Comparison of ENCODE assay signal across 10 mouse cellular contexts in genomic region chr13:30981666-30982065, GRCm38 (mm10). TPM values are rescaled to one million over a fixed set of nuclear protein-coding genes. Genes with fewer than 3 reads are reported as not detected.
DNase-seq lines count a peak whose midpoint lies in the region; ATAC-seq and TF ChIP-seq lines count a peak whose summit lies in the region.
"Had no signal": no experiment of that assay in that cellular context is flagged by ENCODE, and none has a peak within 500 bp of the region (broad histone marks: within the 10 kb centered on the region; RNA-seq: fewer than 3 reads in every experiment).

No protein-coding gene starts in this region.

- no peaks in the 10 kb centered on the region for H3K9me3 ChIP-seq in forebrain, postnatal 0 days (ENCODE audit: low read length)
- no peaks in the 10 kb centered on the region for H3K9me3 ChIP-seq in forebrain, embryonic 14.5 days (replicated peaks; ENCODE audit: control insufficient read depth, low read length)
- no peaks in the 10 kb centered on the region for H3K9me3 ChIP-seq in liver, postnatal 0 days (ENCODE audit: low read length)
- H3K9me3 ChIP-seq: hindbrain, embryonic 15.5 days had no signal

- H3K4me2 ChIP-seq in forebrain, postnatal 0 days (ENCODE audit: low read depth) = no peak overlapping the region
- no peak overlapping the region for H3K4me2 ChIP-seq in forebrain, embryonic 14.5 days (ENCODE audit: low read length)
- H3K4me2 ChIP-seq in liver, postnatal 0 days (ENCODE audit: low read depth, low read length) = no peak overlapping the region
- H3K4me2 ChIP-seq: hindbrain, embryonic 15.5 days had no signal

- H3K9ac ChIP-seq in forebrain, postnatal 0 days = no peak overlapping the region
- no peak overlapping the region for H3K9ac ChIP-seq in forebrain, embryonic 14.5 days (ENCODE audit: low read length)
- no peak overlapping the region for H3K9ac ChIP-seq in liver, postnatal 0 days (replicated peaks)
- H3K9ac ChIP-seq: hindbrain, embryonic 15.5 days had no signal

- no peak for ATAC-seq in forebrain, postnatal 0 days
- ATAC-seq in forebrain, embryonic 14.5 days = no peak
- peak; percentile 84 for ATAC-seq in erythroid progenitor cell, adult 5-6 weeks (replicated peaks; ENCODE audit: low FRiP score, poor library complexity, severe bottlenecking)
- ATAC-seq in liver, postnatal 0 days = 0 out of 2 replicates have a peak, but pooled peaks have one; percentile 43

- no peak overlapping the region for H3K27ac ChIP-seq in forebrain, postnatal 0 days (ENCODE audit: low read depth, low read length)
- H3K27ac ChIP-seq in forebrain, embryonic 14.5 days (ENCODE audit: low read depth, low read length) = no peak overlapping the region
- H3K27ac ChIP-seq in liver, postnatal 0 days (ENCODE audit: low read depth) = no peak overlapping the region
- H3K27ac ChIP-seq: hindbrain, embryonic 15.5 days had no signal

- 0 out of 2 replicates have a peak, but pooled peaks cover 4% of the 10 kb centered on the region for H3K4me1 ChIP-seq in forebrain, postnatal 0 days (ENCODE audit: insufficient read depth)
- H3K4me1 ChIP-seq in forebrain, embryonic 14.5 days (ENCODE audit: control insufficient read depth, insufficient read depth, low read length) = 0 out of 2 replicates have a peak, but pooled peaks cover 3% of the 10 kb centered on the region
- peaks cover 5% of the 10 kb centered on the region for H3K4me1 ChIP-seq in liver, postnatal 0 days (ENCODE audit: insufficient read depth)

- WGBS in forebrain, postnatal 0 days = 76% methylated on average over 1 of the region's 1 CpGs
- 86% methylated on average over 1 of the region's 1 CpGs for WGBS in forebrain, embryonic 14.5 days
- 36% methylated on average over 1 of the region's 1 CpGs for WGBS in liver, postnatal 0 days (ENCODE audit: insufficient replicate concordance)

- TF ChIP-seq EP300 in liver, postnatal 0 days (IDR thresholded peaks at IDR 0.05; ENCODE audit: low read depth) = no peak

- H3K4me3 ChIP-seq in forebrain, postnatal 0 days (ENCODE audit: low read depth, low read length) = no peak overlapping the region
- H3K4me3 ChIP-seq in forebrain, embryonic 14.5 days (ENCODE audit: low read depth, low read length) = no peak overlapping the region
- no peak overlapping the region for H3K4me3 ChIP-seq in liver, postnatal 0 days (ENCODE audit: low read depth, low read length)
- H3K4me3 ChIP-seq: hindbrain, embryonic 15.5 days; myocyte had no signal

- H3K36me3 ChIP-seq in forebrain, postnatal 0 days (ENCODE audit: insufficient read depth) = no peaks in the 10 kb centered on the region
- no peaks in the 10 kb centered on the region for H3K36me3 ChIP-seq in forebrain, embryonic 14.5 days (ENCODE audit: control insufficient read depth, insufficient read depth, low read length)
- H3K36me3 ChIP-seq in liver, postnatal 0 days (replicated peaks; ENCODE audit: insufficient read depth, low read length) = no peaks in the 10 kb centered on the region
- H3K36me3 ChIP-seq: hindbrain, embryonic 15.5 days had no signal

- no peak for DNase-seq in forebrain, postnatal 0 days
- DNase-seq in forebrain, embryonic 14.5 days (ENCODE audit: low spot score) = no peak
- peak; percentile 37 for DNase-seq in urinary bladder, postnatal 25 days (ENCODE audit: low spot score)
- DNase-seq in urinary bladder, adult 2 months (ENCODE audit: low spot score) = no peak
- DNase-seq in liver, postnatal 0 days = peak; percentile 63
- DNase-seq in thymus, postnatal 14 days = peak; percentile 72
- DNase-seq in right cerebral cortex, postnatal 25 days = no peak

- TF ChIP-seq CTCF in forebrain, postnatal 0 days (IDR thresholded peaks at IDR 0.05; ENCODE audit: low read depth) = peak; percentile 49
- peak; percentile 84 for TF ChIP-seq CTCF in liver, postnatal 0 days (IDR thresholded peaks at IDR 0.05; ENCODE audit: low read depth)

- no peaks in the 10 kb centered on the region; the same call in 1 of the 2 replicates for H3K27me3 ChIP-seq in forebrain, postnatal 0 days (ENCODE audit: insufficient read depth, low read length)
- peaks cover 5% of the 10 kb centered on the region; the same call in 1 of the 2 replicates for H3K27me3 ChIP-seq in forebrain, embryonic 14.5 days (replicated peaks; ENCODE audit: control insufficient read depth, insufficient read depth, low read length)
- H3K27me3 ChIP-seq in liver, postnatal 0 days (ENCODE audit: insufficient read depth, low read length) = no peaks in the 10 kb centered on the region
- H3K27me3 ChIP-seq: hindbrain, embryonic 15.5 days had no signal

RNA-seq across cellular contexts. Expression of gene Gm5447, which starts 7.7 kb away (rescaled TPM):
- total RNA-seq in forebrain, postnatal 0 days (2014; rRNA removed) = not detected in 2 replicates
- 0.08 TPM in 1 of 2 replicates, not detected in the other for polyA plus RNA-seq in forebrain, postnatal 0 days (2015; fragmentation: Nextera tagmentation; extraction: Ambion mirVana)
- not detected in 2 replicates for polyA plus RNA-seq in forebrain, embryonic 14.5 days (2014; fragmentation: Nextera tagmentation; extraction: Ambion mirVana)
- 0.08 and 0.12 TPM in 2 replicates for polyA plus RNA-seq in urinary bladder, adult 2 months (2012; rRNA removed)
- total RNA-seq in erythroid progenitor cell, adult 5-6 weeks (2015; ENCODE audit: low replicate concordance) = not detected in 2 replicates
- total RNA-seq in erythroid progenitor cell, adult 5-6 weeks (2017; ENCODE audit: low replicate concordance) = not detected in 2 replicates
- 0.06 TPM in 1 of 2 replicates, not detected in the other for polyA plus RNA-seq in liver, postnatal 0 days (2015; fragmentation: Nextera tagmentation; extraction: Ambion mirVana)
- polyA plus RNA-seq: myocyte had no signal

RNA-seq across cellular contexts. Expression of gene Exoc2, which starts 7.8 kb away (rescaled TPM):
- total RNA-seq in forebrain, postnatal 0 days (2014; rRNA removed) = 69.5 and 76.2 TPM in 2 replicates
- polyA plus RNA-seq in forebrain, postnatal 0 days (2015; fragmentation: Nextera tagmentation; extraction: Ambion mirVana) = 37.6 and 44.0 TPM in 2 replicates
- 54.6 and 63.5 TPM in 2 replicates for polyA plus RNA-seq in forebrain, embryonic 14.5 days (2014; fragmentation: Nextera tagmentation; extraction: Ambion mirVana)
- 17.8 and 20.0 TPM in 2 replicates for polyA plus RNA-seq in urinary bladder, adult 2 months (2012; rRNA removed)
- 46.9 and 72.9 TPM in 2 replicates for total RNA-seq in erythroid progenitor cell, adult 5-6 weeks (2015; ENCODE audit: low replicate concordance)
- 29.1 and 57.1 TPM in 2 replicates for total RNA-seq in erythroid progenitor cell, adult 5-6 weeks (2017; ENCODE audit: low replicate concordance)
- 6.7 and 8.1 TPM in 2 replicates for polyA plus RNA-seq in liver, postnatal 0 days (2015; fragmentation: Nextera tagmentation; extraction: Ambion mirVana)

RNA-seq across cellular contexts. Expression of gene Hus1b, which starts 34.1 kb away (rescaled TPM):
- total RNA-seq in forebrain, postnatal 0 days (2014; rRNA removed) = 0.77 and 1.3 TPM in 2 replicates
- polyA plus RNA-seq in forebrain, postnatal 0 days (2015; fragmentation: Nextera tagmentation; extraction: Ambion mirVana) = 0.13 TPM in 1 of 2 replicates, not detected in the other
- 0.14 TPM in 1 of 2 replicates, not detected in the other for polyA plus RNA-seq in forebrain, embryonic 14.5 days (2014; fragmentation: Nextera tagmentation; extraction: Ambion mirVana)
- 0.11 and 0.13 TPM in 2 replicates for polyA plus RNA-seq in urinary bladder, adult 2 months (2012; rRNA removed)
- 3.2 and 5.0 TPM in 2 replicates for total RNA-seq in erythroid progenitor cell, adult 5-6 weeks (2015; ENCODE audit: low replicate concordance)
- 2.8 TPM in 1 of 2 replicates, not detected in the other for total RNA-seq in erythroid progenitor cell, adult 5-6 weeks (2017; ENCODE audit: low replicate concordance)
- not detected in 2 replicates for polyA plus RNA-seq in liver, postnatal 0 days (2015; fragmentation: Nextera tagmentation; extraction: Ambion mirVana)
- polyA plus RNA-seq: hindbrain, embryonic 15.5 days; myocyte had no signal

Comparison
In these comparisons a context has a peak if more than half of its experiments do, and no peak if none do; other contexts are left out.
1. DNase-seq: peak in urinary bladder, postnatal 25 days (single experiment), liver, postnatal 0 days (single experiment) and thymus, postnatal 14 days (single experiment); none in forebrain, postnatal 0 days (single experiment), forebrain, embryonic 14.5 days (single experiment), urinary bladder, adult 2 months (single experiment) and right cerebral cortex, postnatal 25 days (single experiment).
2. ATAC-seq: peak in erythroid progenitor cell, adult 5-6 weeks (single experiment) and liver, postnatal 0 days (single experiment); none in forebrain, postnatal 0 days (single experiment) and forebrain, embryonic 14.5 days (single experiment).